Mouse (Mus musculus) layer of hippocampus, postnatal 25 days (tissue): ENCODE measurements around the gene Map3k6. TPM values are rescaled to one million over a fixed set of nuclear protein-coding genes. Genes with fewer than 3 reads are reported as not detected.

Experiments used
- DNase-seq, 2 experiments: peaks; one replicate each; pipeline ENCODE4 v3.0.0; 2022; ENCODE audit warnings: mixed read lengths in 2 of 2, low spot score in 1 of 2; ENCODE audit errors: extremely low spot score in 1 of 2
- total RNA-seq, 2 experiments: library from RNA; stranded (reverse); gene quantifications; 2 replicates each; pipeline ENCODE4 v1.2.3; 2021

Map3k6 gene
- total RNA-seq, result 1 to 10 TPM; 3.0 to 6.0 TPM

DNA sequence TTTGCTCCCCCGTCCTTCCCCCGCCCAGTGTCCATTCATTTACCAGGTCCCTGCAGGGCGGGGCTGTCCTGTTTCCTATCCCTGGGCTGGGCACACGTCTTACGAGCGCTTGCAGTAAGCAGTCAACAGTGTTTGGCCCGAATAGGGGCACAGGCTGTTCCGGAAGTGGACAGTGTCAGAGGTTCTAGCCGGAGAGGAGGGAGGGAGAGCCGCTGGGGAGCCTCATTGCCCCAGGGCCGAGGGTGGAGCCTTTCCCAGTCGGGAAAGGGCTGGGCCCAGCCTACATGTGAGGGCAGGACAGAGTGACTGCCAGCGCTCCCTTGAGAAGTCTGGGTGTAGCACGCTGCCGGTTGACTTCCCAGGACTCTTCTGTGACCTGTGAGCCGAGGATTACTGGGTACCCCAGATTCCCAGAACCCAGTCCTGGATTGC lies at the start of gene Map3k6:
Map3k6 (plus strand) TSS at position 329 of the 432 bp plus-strand sequence.
- DNase-seq, result peak in 1 of 2 experiments; percentile 21

DNA sequence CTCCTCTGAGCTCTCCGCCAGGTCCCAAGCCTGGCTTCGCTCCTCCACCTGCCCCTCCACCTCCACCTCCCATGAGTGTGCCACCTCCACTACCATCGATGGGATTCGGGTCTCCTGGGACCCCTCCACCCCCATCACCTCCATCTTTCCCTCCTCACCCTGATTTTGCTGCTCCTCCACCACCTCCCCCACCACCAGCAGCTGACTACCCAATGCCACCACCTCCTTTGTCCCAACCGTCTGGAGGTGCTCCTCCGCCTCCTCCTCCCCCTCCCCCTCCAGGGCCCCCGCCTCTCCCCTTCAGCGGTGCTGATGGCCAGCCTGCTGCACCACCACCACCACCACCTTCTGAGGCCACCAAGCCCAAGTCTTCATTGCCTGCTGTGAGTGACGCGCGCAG lies 46.1 kb upstream of the Map3k6 start:
- DNase-seq, result no peak

DNA sequence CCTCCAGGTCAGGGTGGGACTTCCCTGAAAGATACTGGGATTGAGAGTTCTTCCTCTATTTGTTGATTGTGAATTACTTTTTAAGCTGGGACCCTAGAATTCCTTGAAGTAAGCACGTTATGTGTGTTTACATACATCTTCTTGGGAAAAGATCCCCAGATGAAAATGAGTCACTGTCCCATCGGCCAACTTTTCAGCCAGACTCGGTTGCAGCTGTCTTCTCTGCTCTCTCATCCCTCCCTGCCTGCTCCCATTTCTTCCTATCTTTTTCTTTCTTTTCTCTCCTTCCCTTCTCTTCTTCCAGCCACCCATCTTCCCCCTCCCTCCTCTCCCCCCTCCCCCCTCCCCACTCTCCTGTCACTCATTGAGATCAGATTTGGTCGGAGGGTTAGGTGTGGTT lies 45.6 kb upstream of the Map3k6 start:
- DNase-seq, result no peak

DNA sequence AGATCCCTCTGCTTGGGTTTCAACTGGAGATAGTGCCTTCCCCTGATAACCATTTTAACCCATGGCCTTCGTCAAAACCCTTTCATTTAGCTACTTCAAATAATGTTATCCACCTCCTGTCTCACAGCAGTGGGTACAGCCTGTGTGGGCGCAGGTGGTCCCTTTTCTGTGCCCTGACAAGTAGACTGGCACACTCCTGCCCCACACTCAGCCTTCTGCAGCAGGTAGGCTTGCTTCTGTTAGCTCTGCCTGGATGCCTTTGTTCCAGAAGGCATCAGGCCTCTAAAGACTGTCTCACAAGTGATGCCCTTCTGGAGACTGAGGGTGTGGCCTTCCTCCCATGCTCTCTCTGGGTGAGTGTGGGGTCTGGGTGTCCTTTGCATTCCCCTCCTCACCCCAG lies 44.5 kb upstream of the Map3k6 start:
- no peak for DNase-seq

DNA sequence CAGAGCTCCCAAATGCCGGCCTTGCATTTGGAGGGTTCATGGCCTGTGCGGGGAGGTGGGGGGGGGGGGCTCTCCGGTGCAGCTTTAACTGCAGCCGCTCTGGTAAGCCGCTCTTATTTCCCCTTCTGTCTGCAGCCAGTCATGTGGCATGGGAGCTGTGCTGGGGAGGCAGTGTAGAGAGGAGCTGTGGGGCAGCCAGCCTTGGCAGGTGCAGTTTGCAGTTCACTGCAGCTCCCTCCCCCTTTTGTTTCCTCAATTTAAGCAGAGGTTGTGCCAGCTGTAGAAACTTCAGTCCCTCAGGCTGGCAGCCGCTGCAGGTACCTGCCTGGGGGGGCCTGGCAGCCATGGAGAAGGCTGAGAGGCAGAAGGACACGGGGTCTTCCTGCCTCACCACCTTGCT lies 43.8 kb upstream of the Map3k6 start:
- DNase-seq, result no peak

DNA sequence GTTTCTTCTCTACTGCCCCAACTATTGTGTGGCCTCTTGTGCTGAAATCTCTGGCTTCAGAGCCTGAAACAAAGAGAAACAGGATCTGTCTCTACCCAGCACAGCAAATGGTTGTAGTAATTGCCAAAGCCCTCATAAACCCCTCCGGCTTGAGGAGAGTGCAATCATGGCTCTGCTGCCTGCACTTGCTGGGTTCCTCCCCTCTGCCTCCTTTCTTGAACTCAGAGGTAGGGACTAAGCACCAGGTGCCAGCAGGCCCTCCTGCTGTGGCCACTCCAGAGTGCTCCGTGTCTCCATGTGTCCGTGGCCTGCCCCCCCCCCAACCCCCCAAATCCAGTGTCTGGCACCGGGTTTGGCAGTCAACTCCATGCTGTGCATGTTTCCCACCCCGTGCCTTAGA lies 43.3 kb upstream of the Map3k6 start:
- DNase-seq, result no peak

DNA sequence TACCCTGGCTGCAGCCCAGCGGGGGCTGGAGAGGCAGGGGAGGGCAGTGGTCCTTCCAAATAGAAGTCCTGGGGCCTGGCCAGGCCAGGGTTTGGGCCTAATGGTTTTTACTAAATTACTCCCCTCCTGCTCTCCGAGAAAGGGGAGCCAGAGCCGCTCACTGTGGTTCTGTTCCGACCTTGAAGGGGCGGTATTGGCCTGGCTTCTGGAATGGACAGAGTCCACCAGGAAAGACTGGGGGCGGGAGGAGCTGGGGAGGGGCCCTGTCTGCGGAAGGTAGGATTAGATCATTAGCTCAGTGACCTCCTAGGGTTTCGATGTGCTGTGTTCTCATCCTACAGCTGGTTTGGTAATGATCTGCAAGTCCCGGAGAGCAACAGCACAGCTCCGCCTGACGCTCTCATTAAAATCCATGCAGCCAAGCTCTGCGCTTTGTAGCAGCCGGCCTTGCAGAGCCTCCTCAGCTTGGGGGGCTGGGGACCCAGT lies 42.8 kb upstream of the Map3k6 start:
- no peak for DNase-seq

DNA sequence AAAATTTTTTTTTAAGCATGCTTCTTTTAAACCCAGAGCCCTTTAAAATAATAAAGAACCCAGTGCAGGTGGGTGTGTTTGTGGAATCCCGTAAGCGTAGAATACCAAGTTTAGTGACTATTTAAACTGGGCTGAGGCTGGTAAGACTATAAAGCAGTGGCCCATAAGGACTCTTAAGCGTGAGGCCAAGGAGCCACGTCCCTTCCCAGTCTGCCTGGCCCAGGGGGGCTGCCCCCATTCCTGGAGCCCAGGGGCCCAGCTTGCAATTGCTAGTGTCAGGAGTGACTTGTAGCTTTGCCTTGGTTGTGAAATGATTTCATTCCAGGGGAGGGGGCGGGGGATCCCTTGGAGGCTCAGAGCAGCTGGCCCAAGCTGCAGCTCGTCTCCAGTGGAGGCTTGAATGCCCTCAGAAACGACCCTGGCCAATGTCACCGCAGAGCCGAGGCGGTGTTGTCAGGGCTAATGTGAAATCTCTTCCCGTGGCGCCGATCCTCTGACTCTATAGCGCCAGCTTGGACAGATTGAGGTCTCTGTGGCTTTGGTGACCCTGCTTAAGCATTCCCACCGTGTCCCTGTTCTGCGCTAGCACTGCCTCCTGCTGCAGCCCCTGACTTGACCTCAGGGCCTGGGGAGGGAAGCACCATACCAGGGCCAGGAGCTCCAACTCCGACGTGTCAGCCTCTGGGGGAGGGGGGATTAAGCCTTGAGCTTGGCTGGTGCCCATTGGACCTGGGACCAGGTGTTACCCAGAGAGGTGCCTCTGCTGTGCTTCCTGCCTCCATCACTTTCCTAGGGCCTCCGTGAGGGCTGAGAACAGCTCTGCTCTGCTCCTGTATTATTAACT lies 42.1 kb upstream of the Map3k6 start:
- no peak for DNase-seq

DNA sequence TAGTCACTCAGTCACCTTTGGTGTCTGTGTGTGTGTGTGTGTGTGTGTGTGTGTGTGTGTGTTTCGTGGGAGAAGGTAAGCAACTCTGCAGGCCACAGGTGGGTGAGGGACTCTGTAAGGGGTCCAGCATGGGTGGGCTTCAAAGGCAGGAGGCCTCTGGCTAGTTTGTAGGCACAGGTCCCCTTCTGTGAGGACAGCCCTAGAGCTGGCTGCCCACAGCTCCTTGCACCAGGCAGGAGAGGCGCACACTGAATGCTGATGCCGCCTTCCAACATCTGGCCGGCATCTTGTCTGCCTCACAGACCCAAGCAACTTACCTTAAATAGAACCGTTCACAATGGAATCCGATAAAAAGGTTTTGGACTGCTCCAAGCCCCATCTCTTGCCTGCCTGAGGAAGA lies 40.9 kb upstream of the Map3k6 start:
- DNase-seq, result no peak

DNA sequence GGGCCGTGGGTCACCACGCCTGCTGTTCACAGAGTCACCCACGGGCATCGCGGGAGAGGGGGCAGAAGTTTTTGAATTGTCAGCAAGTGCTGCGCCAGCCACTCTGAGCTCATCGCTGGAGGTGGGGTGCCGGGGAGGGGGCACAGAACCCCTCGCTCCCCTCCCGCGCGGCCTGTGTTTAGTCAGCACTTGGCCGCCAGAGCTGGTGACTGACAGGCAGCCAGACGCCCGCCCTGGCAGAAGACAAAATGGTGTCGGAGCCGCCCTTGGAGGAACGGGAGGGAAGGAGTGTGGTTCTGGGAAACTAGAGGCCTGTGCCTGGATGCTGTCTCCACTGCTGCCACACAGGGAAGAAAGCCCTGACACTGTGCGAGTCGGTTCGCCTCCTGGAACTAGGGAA lies 40.3 kb upstream of the Map3k6 start:
- DNase-seq, result peak in 1 of 2 experiments; percentile 42

DNA sequence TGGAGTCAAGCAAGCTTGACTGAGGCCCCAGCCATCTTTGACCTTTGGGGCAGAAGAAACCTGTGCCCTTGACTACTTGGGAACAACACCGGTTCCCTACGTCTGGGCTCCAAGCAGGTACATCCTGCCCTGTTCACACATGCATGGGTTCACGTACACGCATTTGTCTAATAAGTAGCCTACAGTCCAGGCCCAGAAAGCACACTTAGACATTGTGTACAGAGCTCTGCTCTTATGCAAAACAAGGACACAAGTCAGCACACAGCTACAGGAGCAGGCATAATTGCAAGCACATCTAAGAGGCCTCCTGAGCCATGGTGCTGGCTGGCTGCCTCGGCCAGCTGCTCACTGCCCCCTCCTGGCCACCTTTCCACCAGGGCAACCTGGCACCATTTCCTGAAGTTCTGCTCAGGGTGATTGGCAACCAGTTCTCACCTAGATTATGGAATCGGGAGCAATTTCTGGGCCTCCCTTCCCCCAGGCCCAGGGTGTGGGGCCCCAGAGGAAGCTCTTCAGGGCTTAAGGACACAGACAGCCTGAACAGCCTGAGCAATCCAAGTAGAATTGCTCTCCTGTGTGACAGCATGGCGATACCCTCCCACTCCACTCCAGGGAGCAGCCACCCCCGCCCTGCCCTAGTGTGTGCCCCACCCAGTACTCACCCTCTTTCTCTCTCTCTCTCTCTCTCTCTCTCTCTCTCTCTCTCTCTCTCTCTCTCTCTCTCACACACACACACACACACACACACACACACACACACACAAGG lies 39.4 kb upstream of the Map3k6 start:
- DNase-seq, result no peak

DNA sequence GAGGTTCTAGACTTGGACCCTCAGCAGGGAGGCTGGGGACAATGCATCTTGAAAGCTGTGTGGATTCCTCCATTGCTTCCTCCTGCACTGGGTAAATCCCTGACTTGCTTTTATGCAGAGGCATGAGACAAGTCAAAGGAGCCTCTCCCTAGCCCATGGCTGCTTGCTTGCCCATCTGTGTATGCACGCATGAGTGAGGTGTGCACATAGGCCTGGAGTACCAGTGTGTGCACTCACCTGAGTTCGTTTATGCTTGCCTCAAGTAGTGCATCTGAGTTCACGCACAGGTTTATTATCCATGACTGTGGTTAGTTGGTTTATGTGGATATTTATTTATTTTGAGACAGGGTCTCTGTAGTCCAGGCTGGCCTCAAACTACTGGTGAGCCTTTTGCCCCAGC lies 38.4 kb upstream of the Map3k6 start:
- DNase-seq, result no peak

DNA sequence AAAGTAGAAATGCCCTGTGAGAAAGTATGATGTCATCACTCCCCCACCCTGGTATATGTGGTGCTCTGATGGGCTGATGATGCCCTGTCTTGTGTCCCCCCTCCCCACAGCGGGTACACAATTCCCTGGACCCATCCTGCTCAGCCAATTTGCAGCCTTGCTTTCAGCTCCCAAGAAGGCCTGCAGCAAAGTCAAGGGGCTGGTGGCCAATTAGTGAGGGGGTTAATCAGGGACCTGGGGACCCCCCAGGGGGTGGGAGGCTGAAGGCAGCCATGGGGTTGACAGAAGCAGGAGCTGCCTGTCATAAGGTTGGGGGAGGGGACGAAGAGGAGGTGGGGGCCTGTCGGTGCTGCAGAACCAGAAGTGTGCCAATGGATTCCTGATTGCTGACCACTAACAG lies 37.0 kb upstream of the Map3k6 start:
- no peak for DNase-seq

DNA sequence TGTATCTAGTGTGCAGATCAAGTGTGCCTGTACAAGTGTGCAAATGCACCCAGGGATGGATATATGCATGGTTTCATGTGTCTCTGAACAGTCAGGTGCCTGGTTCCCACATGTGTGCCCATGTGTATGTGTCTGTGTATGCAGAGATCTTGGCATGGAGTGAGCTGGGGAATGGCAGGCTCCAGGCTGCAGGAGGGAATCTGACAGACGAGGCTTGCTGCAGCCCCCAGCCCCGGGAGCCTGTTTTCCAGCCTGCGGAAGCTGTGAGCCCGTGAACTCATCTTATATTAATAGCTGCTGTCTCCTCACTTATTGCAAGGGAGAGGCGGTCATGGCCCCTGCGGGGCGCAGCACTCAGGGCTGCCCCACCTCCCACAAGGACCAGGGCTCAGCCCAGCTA lies 36.2 kb upstream of the Map3k6 start:
- DNase-seq, result no peak

DNA sequence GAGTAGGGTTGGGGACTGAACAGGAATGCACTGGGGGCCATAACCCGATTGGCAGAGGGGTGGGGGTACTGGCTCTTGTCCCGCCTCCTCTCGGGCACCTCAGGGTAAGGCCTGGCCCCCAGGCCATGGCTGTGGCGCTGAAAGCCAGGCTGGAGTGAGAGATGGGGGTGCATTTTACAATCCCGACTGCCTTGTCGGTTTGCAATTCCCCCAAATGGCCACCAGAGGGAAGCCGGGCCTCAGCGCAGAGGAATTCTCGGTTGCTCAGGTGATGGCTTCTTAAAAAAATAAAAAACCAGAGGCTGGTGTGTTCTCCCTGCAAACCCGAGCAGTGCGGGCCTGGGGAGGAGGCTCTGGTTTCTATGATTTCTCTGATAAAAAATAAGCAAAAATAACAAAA lies 31.3 kb upstream of the Map3k6 start:
- DNase-seq, result no peak

DNA sequence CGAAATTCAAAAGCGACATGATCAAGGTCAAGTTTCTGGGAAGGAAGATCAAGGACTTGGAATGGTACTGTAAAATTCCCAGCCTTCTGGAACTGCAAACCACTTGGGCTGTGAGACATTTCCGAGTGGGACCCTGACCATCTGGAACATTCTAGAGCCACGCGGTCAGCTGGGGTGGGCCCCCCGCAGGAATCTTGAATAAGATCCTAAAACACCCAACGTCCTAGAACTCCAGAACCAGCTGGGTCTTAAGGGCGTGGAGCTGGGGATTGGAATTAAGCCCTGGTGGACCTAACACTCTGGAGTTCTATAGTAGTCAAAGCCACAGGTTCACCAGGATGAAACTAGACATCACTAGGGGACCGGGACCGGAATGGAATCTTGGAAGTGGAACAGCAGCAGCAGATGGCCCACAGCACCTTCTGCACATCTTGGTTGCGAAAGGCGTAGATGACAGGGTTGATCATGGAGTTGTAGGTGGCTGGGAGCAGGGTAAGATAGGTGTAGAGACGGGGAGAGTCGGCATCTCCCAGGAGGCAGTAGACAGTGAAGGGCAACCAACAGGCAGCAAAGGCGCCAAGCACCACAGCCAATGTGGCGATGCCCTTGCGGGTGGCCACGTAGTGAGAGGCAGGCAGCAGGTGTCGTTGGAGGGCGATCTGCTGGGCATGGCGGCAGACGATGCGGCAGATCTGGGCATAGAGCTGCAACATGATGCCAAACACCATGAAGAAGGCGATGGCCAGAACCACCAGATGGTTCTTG lies 30.4 kb upstream of the Map3k6 start:
- DNase-seq, result no peak

DNA sequence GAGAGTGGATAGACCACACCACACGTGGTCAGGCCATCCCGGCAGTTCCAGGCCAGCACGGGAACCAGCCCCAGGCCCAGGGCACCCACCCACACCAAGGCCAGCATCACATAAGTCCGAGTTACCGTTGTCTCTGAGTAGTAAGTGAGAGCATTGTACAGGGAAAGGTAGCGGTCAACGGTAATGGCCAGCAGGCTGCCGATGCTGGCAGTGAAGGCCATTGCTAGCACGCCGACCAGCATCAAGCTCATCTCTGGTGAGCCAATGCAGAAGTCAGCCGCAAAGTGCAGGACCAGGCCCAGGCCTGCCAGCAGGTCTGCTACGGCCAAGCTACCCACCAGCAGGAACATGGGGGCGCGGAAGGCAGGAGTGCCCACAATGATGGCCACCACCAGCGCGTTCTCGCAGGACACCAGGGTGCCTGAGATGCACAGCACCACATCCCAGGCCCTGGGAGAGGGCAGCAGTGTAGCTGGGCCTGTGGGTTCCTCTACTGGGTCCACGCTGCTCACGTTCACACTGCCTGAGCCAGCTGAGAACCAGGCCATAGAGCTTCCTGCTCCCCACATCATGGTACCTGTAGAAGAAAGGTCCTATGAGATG lies 29.7 kb upstream of the Map3k6 start:
- no peak for DNase-seq

DNA sequence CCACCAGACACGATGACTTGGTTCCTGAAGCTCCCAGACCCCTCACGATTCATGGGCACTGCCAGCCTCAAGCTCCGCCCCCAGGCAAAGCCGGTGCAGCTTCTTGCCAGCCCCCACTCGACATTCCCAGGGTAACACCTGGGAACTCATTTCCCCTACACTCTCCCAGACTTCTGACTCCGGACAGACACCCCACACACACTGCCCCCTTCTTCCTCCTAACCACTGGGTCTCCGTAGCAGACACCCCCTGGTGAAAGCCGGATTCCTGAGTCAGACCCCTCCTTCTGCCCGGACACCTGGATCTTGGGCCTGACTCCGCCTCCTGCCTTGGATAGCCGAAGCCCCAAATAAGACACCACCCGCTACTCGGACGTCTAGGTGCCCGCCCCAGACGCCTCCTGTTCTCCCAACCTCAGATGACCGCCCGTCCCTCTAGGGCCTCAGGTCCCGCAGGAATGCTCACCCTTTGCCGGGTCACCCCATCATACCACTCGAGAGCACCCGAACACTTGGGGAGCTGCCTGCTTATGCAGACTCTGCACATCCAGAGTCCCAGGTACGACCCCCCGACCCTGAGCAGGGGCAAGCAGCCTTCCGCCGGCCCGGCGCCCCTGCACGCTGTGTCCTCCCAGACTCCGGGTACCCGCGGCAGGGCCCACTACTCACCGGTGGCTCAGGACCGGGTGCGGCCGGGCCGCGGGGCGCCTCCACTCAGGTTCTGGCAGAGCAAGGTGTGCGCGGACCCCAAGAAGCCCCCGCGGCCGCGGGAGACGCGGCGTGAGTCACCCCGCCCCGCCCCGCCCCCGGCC lies 28.7 kb upstream of the Map3k6 start, which contains the start of the genes Cd164l2 and Gpr3:
Cd164l2 (plus strand) TSS at position 381 of the 811 bp plus-strand sequence.
Gpr3 (minus strand) TSS at position 786 of the 811 bp plus-strand sequence.
- DNase-seq, result no peak

DNA sequence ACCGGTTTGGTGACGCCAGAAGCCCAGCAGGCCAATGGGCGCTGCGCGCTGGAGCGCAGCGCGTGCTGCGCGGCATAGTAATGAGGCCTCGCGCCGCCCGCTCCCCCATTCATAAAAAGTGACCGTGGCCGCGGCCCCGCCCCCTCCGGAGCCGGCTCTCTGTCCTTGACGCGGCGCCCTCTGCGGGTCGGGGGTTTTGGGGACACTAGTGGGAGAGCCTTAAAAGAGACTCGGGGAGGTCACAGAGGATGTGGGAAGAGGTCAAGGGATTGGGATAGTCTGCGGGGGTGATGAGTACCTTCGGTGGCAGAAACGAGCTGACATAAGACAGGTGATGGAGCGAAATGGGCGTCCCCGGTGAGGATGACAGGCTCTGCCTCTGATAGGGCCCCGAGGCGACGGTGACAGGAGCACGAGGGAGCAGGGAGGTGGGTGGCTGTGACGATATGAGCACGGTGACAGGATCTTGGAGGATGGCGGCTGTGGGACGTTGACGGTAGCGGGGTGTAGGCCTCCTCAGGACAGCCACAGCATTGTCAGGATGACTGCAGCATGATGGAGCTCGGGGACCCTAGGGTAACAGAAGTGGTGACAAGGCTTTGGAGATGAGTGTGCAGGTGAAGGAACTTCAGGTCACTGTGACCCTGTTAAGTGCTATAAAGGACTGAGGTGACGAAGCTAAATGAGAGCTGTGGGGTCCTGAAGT lies 27.9 kb upstream of the Map3k6 start:
- peak; percentile 63 to 73 for DNase-seq
